Mouse (Mus musculus) liver, postnatal 0 days (tissue): Measurements from ENCODE around the gene Col15a1. TPM values are rescaled to one million over a fixed set of nuclear protein-coding genes. Genes with fewer than 3 reads are reported as not detected.

Experiments
- ATAC-seq: fragments of 200-750 bp; cut with Nextera tagmentation; 2 replicates; pipeline ENCODE4 v1.8.0; 2017; ENCODE audit warnings: mild to moderate bottlenecking, moderate library complexity
- DNase-seq: peaks from one replicate; pipeline ENCODE4 v3.0.0-alpha.2; 2016
- H3K27ac ChIP-seq: fragments of 300-500 bp; sonication (generic); 2 replicates; pipeline ENCODE4 v1.5.1; 2014; ENCODE audit warnings: antibody characterized with exemption, moderate library complexity, mild to moderate bottlenecking, low read depth
- H3K27me3 ChIP-seq: fragments of 300-500 bp; sonication (generic); 2 replicates; pipeline ENCODE4 v1.6.1; 2014; ENCODE audit warnings: low read length, control low read depth, mixed read lengths; ENCODE audit not compliant: insufficient read depth
- H3K36me3 ChIP-seq: fragments of 300-500 bp; sonication (generic); replicated peaks from 2 replicates; pipeline ENCODE4 v1.6.1; 2014; ENCODE audit warnings: mild to moderate bottlenecking, control low read depth, low read length, moderate library complexity, mixed read lengths; ENCODE audit not compliant: insufficient read depth
- H3K4me1 ChIP-seq: fragments of 300-500 bp; sonication (generic); 2 replicates; pipeline ENCODE4 v1.6.1; 2014; ENCODE audit warnings: antibody characterized with exemption, mild to moderate bottlenecking, control low read depth; ENCODE audit not compliant: insufficient read depth
- H3K4me2 ChIP-seq: fragments of 300-500 bp; sonication (generic); 2 replicates; pipeline ENCODE4 v1.6.1; 2014; ENCODE audit warnings: low read depth, mild to moderate bottlenecking, low read length, moderate library complexity, mixed read lengths
- H3K4me3 ChIP-seq: fragments of 300-500 bp; sonication (generic); 2 replicates; pipeline ENCODE4 v1.5.1; 2014; ENCODE audit warnings: low read depth, low read length
- H3K9ac ChIP-seq: fragments of 300-500 bp; sonication (generic); replicated peaks from 2 replicates; pipeline ENCODE4 v1.6.1; 2014; ENCODE audit warnings: mild to moderate bottlenecking, moderate library complexity
- H3K9me3 ChIP-seq: fragments of 300-500 bp; sonication (generic); 2 replicates; pipeline ENCODE4 v1.6.1; 2016; ENCODE audit warnings: mild to moderate bottlenecking, control low read depth, low read length, mixed read lengths
- CTCF ChIP-seq: sonication (generic); IDR thresholded peaks from 2 replicates; pipeline ENCODE4 v1.5.1; 2016; ENCODE audit warnings: antibody characterized with exemption, low read depth
- EP300 ChIP-seq: IDR thresholded peaks from 2 replicates; pipeline ENCODE4 v1.6.1; 2016; ENCODE audit warnings: antibody characterized with exemption, low read depth, mild to moderate bottlenecking
- WGBS: fragments of 180-500 bp; shearing (Covaris S2); extraction: QIAGEN DNeasy Blood & Tissue Kit; methylation state at CpG from one replicate; pipeline ENCODE4 v1.1.7; 2014; ENCODE audit not compliant: insufficient replicate concordance; 5-methylcytosine and 5-hydroxymethylcytosine counted together
- polyA plus RNA-seq: library from polyadenylated mRNA; unstranded; fragments of >200 nt; fragmentation: Nextera tagmentation; extraction: Ambion mirVana; gene quantifications from 2 replicates; pipeline ENCODE4 v1.2.1, GENCODE M21; 2015

Col15a1 gene
- polyA plus RNA-seq, 1 experiment from 2014 or later: 0.28 TPM

GRCm38 (mm10) chr4:47315458-47315857, 107.5 kb downstream of the Col15a1 start:
- Histone ChIP-seq H3K9me3 (no peaks in the 10 kb centered on the region), H3K36me3 (no peaks in the 10 kb centered on the region), H3K27ac (no peak overlapping the region), H3K4me1 (peaks cover 4% of the 10 kb centered on the region; the same call in 1 of the 2 replicates), H3K4me2 (no peak overlapping the region), H3K4me3 (no peak overlapping the region), H3K9ac (no peak overlapping the region), H3K27me3 (no peaks in the 10 kb centered on the region)
- ATAC-seq (peak; percentile 53; the same call in 1 of the 2 replicates), DNase-seq (no peak)
- WGBS: 30% methylated on average over 2 of the region's 2 CpGs
- no peak for TF ChIP-seq CTCF
- no peak for TF ChIP-seq EP300

GRCm38 (mm10) chr4:47316432-47316831, 108.5 kb downstream of the Col15a1 start:
- H3K4me1 ChIP-seq: peaks cover 4% of the 10 kb centered on the region; the same call in 1 of the 2 replicates
- DNase-seq: no peak
- WGBS: 69% methylated on average over 6 of the region's 6 CpGs

GRCm38 (mm10) chr4:47319561-47320321, 111.8 kb downstream of the Col15a1 start:
- ATAC-seq (no peak), DNase-seq (no peak)
- no peak overlapping the region for H3K9ac ChIP-seq
- no peak overlapping the region for H3K4me2 ChIP-seq
- H3K27ac ChIP-seq: no peak overlapping the region
- H3K4me1 ChIP-seq: peaks cover 1% of the 10 kb centered on the region; the same call in 1 of the 2 replicates
- no peak overlapping the region for H3K4me3 ChIP-seq
- TF ChIP-seq CTCF (no peak), EP300 (no peak)
- no peaks in the 10 kb centered on the region for H3K9me3 ChIP-seq
- H3K36me3 ChIP-seq: no peaks in the 10 kb centered on the region
- whole genome bisulfite sequencing: 33% methylated on average over 10 of the region's 10 CpGs
- H3K27me3 ChIP-seq: no peaks in the 10 kb centered on the region

More at GRCm38 (mm10) chr4:47316432-47316831, 108.5 kb downstream of the Col15a1 start:
- no peak overlapping the region for H3K9ac ChIP-seq
- TF ChIP-seq CTCF (no peak), EP300 (no peak)
- no peaks in the 10 kb centered on the region for H3K36me3 ChIP-seq
- H3K27me3 ChIP-seq: no peaks in the 10 kb centered on the region
- ATAC-seq: no peak
- H3K4me2 ChIP-seq: no peak overlapping the region
- no peaks in the 10 kb centered on the region for H3K9me3 ChIP-seq
- H3K27ac ChIP-seq: no peak overlapping the region
- no peak overlapping the region for H3K4me3 ChIP-seq

GRCm38 (mm10) chr4:47322315-47322714, 114.4 kb downstream of the Col15a1 start:
- DNase-seq (no peak), ATAC-seq (no peak)
- Histone ChIP-seq H3K9ac (no peak overlapping the region), H3K36me3 (no peaks in the 10 kb centered on the region), H3K27ac (no peak overlapping the region), H3K4me1 (no peaks in the 10 kb centered on the region; the same call in 1 of the 2 replicates), H3K27me3 (no peaks in the 10 kb centered on the region), H3K4me3 (no peak overlapping the region), H3K9me3 (no peaks in the 10 kb centered on the region), H3K4me2 (no peak overlapping the region)
- WGBS: 64% methylated on average over 3 of the region's 3 CpGs
- TF ChIP-seq CTCF (no peak), EP300 (no peak)

- TF ChIP-seq CTCF (no peak), EP300 (no peak)
- Histone ChIP-seq H3K9me3 (no peaks in the 10 kb centered on the region), H3K36me3 (no peaks in the 10 kb centered on the region), H3K9ac (no peak overlapping the region), H3K4me2 (no peak overlapping the region), H3K4me3 (no peak overlapping the region), H3K27ac (no peak overlapping the region), H3K27me3 (no peaks in the 10 kb centered on the region), H3K4me1 (no peaks in the 10 kb centered on the region; the same call in 1 of the 2 replicates)
- 16% methylated on average over 1 of the region's 1 CpGs for WGBS
- no peak for ATAC-seq
- no peak for DNase-seq
These were observed 116.2 kb downstream of the Col15a1 start for GRCm38 (mm10) chr4:47324206-47324605.

GRCm38 (mm10) chr4:47327782-47328181, 119.8 kb downstream of the Col15a1 start:
- no peaks in the 10 kb centered on the region for H3K36me3 ChIP-seq

More at GRCm38 (mm10) chr4:47327782-47328181, 119.8 kb downstream of the Col15a1 start:
- no peak for DNase-seq
- no peaks in the 10 kb centered on the region; the same call in 1 of the 2 replicates for H3K4me1 ChIP-seq
- 66% methylated on average over 3 of the region's 3 CpGs for WGBS
- H3K9ac ChIP-seq: no peak overlapping the region
- H3K27me3 ChIP-seq: no peaks in the 10 kb centered on the region
- H3K4me2 ChIP-seq: no peak overlapping the region
- H3K27ac ChIP-seq: no peak overlapping the region
- H3K4me3 ChIP-seq: no peak overlapping the region
- TF ChIP-seq CTCF (no peak), EP300 (no peak)
- no peaks in the 10 kb centered on the region for H3K9me3 ChIP-seq
- no peak for ATAC-seq
